Mouse (Mus musculus) intestine, embryonic 16.5 days (tissue): ENCODE data around the gene Tal1. TPM values are rescaled to one million over a fixed set of nuclear protein-coding genes. Genes with fewer than 3 reads are reported as not detected.
A peak's percentile ranks its signal among the peaks of the same experiment; 100 is the strongest.

ENCODE experiments used
- ATAC-seq: fragments of 200-750 bp; cut with Nextera tagmentation; 2 replicates; pipeline ENCODE4 v1.8.0; 2017; ENCODE audit warnings: moderate TSS enrichment, moderate library complexity
- H3K27ac ChIP-seq: fragments of 300-500 bp; sonication (generic); 2 replicates; pipeline ENCODE4 v1.5.1; 2014; ENCODE audit warnings: mild to moderate bottlenecking, low read length
- H3K27me3 ChIP-seq: fragments of 300-500 bp; sonication (generic); replicated peaks from 2 replicates; pipeline ENCODE4 v1.6.1; 2014; ENCODE audit warnings: low read length, control low read depth, mixed read lengths; ENCODE audit not compliant: control insufficient read depth, insufficient read depth
- H3K36me3 ChIP-seq: fragments of 300-500 bp; sonication (generic); 2 replicates; pipeline ENCODE4 v1.6.1; 2014; ENCODE audit warnings: low read length, control low read depth; ENCODE audit not compliant: control insufficient read depth, insufficient read depth
- H3K4me1 ChIP-seq: fragments of 300-500 bp; sonication (generic); 2 replicates; pipeline ENCODE4 v1.6.1; 2014; ENCODE audit warnings: low read length, control low read depth, mixed read lengths; ENCODE audit not compliant: control insufficient read depth, insufficient read depth
- H3K4me2 ChIP-seq: fragments of 300-500 bp; sonication (generic); 2 replicates; pipeline ENCODE4 v1.6.1; 2014; ENCODE audit warnings: low read depth, low read length, control low read depth
- H3K4me3 ChIP-seq: fragments of 300-500 bp; sonication (generic); 2 replicates; pipeline ENCODE4 v1.5.1; 2014; ENCODE audit warnings: mild to moderate bottlenecking, low read length
- H3K9ac ChIP-seq: fragments of 300-500 bp; sonication (generic); 2 replicates; pipeline ENCODE4 v1.6.1; 2014; ENCODE audit warnings: low read depth, low read length
- H3K9me3 ChIP-seq: fragments of 300-500 bp; sonication (generic); 2 replicates; pipeline ENCODE4 v1.6.1; 2016; ENCODE audit warnings: low read length, control low read depth; ENCODE audit not compliant: control insufficient read depth
- WGBS: fragments of 180-500 bp; shearing (Covaris S2); extraction: QIAGEN DNeasy Blood & Tissue Kit; methylation state at CpG from one replicate; pipeline ENCODE4 v1.1.7; 2014; 5-methylcytosine and 5-hydroxymethylcytosine counted together
- polyA plus RNA-seq: library from polyadenylated mRNA; unstranded; fragments of >200 nt; fragmentation: Nextera tagmentation; extraction: Ambion mirVana; gene quantifications from 2 replicates; pipeline ENCODE4 v1.2.1, GENCODE M21; 2015

The Tal1 gene
- polyA plus RNA-seq, 1 experiment from 2014 or later = 0.70 TPM

- H3K4me2 ChIP-seq = peak overlapping the region; percentile 50
- 2% methylated on average over 36 of the region's 36 CpGs for WGBS
- H3K4me3 ChIP-seq = peak overlapping the region; percentile 34
- H3K27ac ChIP-seq = no peak overlapping the region
- H3K9ac ChIP-seq = peak overlapping the region; percentile 35; the same call in 1 of the 2 replicates
- H3K36me3 ChIP-seq = no peaks in the 10 kb centered on the region
- H3K27me3 ChIP-seq = peaks cover 58% of the 10 kb centered on the region
- ATAC-seq = peak; percentile 42
- no peaks in the 10 kb centered on the region for H3K9me3 ChIP-seq
- peaks cover 12% of the 10 kb centered on the region for H3K4me1 ChIP-seq
These were observed 3.8 kb upstream of the Tal1 start for GRCm38 (mm10) chr4:115052343-115053005.

- WGBS = 8% methylated on average over 2 of the region's 2 CpGs
- no peak for ATAC-seq
- H3K4me3 ChIP-seq = no peak overlapping the region
These were observed 1.2 kb upstream of the Tal1 start for GRCm38 (mm10) chr4:115055044-115055443.

GRCm38 (mm10) chr4:115055691-115056090, 535 bp upstream of the Tal1 start:
- H3K27ac ChIP-seq = no peak overlapping the region
- no peak overlapping the region for H3K9ac ChIP-seq
- H3K9me3 ChIP-seq = no peaks in the 10 kb centered on the region
- no peak overlapping the region for H3K4me2 ChIP-seq
- no peak for ATAC-seq
- no peaks in the 10 kb centered on the region for H3K36me3 ChIP-seq
- peaks cover 83% of the 10 kb centered on the region for H3K27me3 ChIP-seq
- 30% methylated on average over 3 of the region's 3 CpGs for WGBS
- H3K4me1 ChIP-seq = peaks cover 14% of the 10 kb centered on the region
- no peak overlapping the region for H3K4me3 ChIP-seq

More at GRCm38 (mm10) chr4:115055044-115055443, 1.2 kb upstream of the Tal1 start:
- no peaks in the 10 kb centered on the region for H3K36me3 ChIP-seq
- H3K27ac ChIP-seq = no peak overlapping the region
- H3K27me3 ChIP-seq = peaks cover 77% of the 10 kb centered on the region
- no peak overlapping the region for H3K9ac ChIP-seq
- H3K4me1 ChIP-seq = peaks cover 14% of the 10 kb centered on the region
- no peak overlapping the region for H3K4me2 ChIP-seq
- H3K9me3 ChIP-seq = no peaks in the 10 kb centered on the region

- H3K4me3 ChIP-seq = peak overlapping the region; percentile 39
- H3K36me3 ChIP-seq = no peaks in the 10 kb centered on the region
- H3K27ac ChIP-seq = peak overlapping the region; percentile 24; the same call in 1 of the 2 replicates
- under 1% methylated on average over 48 of the region's 48 CpGs for WGBS
- H3K27me3 ChIP-seq = peaks cover 85% of the 10 kb centered on the region
- peak overlapping the region; percentile 54 for H3K9ac ChIP-seq
- H3K4me1 ChIP-seq = peaks cover 14% of the 10 kb centered on the region
- H3K9me3 ChIP-seq = no peaks in the 10 kb centered on the region
- peak; percentile 58 for ATAC-seq
- peak overlapping the region; percentile 67 for H3K4me2 ChIP-seq
These were observed 871 bp downstream of the Tal1 start for GRCm38 (mm10) chr4:115056921-115057673.

GRCm38 (mm10) chr4:115057674-115058316, 1.6 kb downstream of the Tal1 start:
- Histone ChIP-seq H3K9ac (peak overlapping the region; percentile 46), H3K27me3 (peaks cover 84% of the 10 kb centered on the region), H3K36me3 (no peaks in the 10 kb centered on the region), H3K4me1 (peaks cover 15% of the 10 kb centered on the region), H3K4me3 (peak overlapping the region; percentile 39), H3K9me3 (no peaks in the 10 kb centered on the region), H3K27ac (peak overlapping the region; percentile 11; the same call in 1 of the 2 replicates), H3K4me2 (no peak overlapping the region)
- 2% methylated on average over 33 of the region's 33 CpGs for WGBS
- no peak; the same call in 1 of the 2 replicates for ATAC-seq

GRCm38 (mm10) chr4:115058317-115058761, 2.1 kb downstream of the Tal1 start:
- Histone ChIP-seq H3K9ac (no peak overlapping the region), H3K4me3 (peak overlapping the region; percentile 39), H3K9me3 (no peaks in the 10 kb centered on the region), H3K36me3 (no peaks in the 10 kb centered on the region), H3K4me1 (peaks cover 19% of the 10 kb centered on the region), H3K27me3 (peaks cover 85% of the 10 kb centered on the region), H3K4me2 (no peak overlapping the region), H3K27ac (no peak overlapping the region)
- no peak for ATAC-seq
- WGBS = 1% methylated on average over 20 of the region's 20 CpGs

GRCm38 (mm10) chr4:115058871-115059590, 2.8 kb downstream of the Tal1 start:
- Histone ChIP-seq H3K27me3 (peaks cover 88% of the 10 kb centered on the region), H3K4me1 (peaks cover 21% of the 10 kb centered on the region), H3K36me3 (no peaks in the 10 kb centered on the region), H3K9me3 (no peaks in the 10 kb centered on the region), H3K9ac (peak overlapping the region; percentile 43; the same call in 1 of the 2 replicates), H3K4me3 (peak overlapping the region; percentile 39), H3K4me2 (0 out of 2 replicates have a peak overlapping the region, but pooled peaks have one; percentile 17), H3K27ac (no peak overlapping the region)
- ATAC-seq = no peak
- WGBS = 3% methylated on average over 23 of the region's 23 CpGs

- WGBS = 20% methylated on average over 12 of the region's 12 CpGs
- Histone ChIP-seq H3K27me3 (peaks cover 89% of the 10 kb centered on the region), H3K36me3 (no peaks in the 10 kb centered on the region), H3K4me3 (peak overlapping the region; percentile 3; the same call in 1 of the 2 replicates), H3K9me3 (no peaks in the 10 kb centered on the region), H3K27ac (no peak overlapping the region), H3K9ac (no peak overlapping the region), H3K4me1 (peaks cover 21% of the 10 kb centered on the region), H3K4me2 (no peak overlapping the region)
- ATAC-seq = no peak
These were observed 3.6 kb downstream of the Tal1 start for GRCm38 (mm10) chr4:115059871-115060270.
